23 mouse cellular contexts compared by ENCODE assay signal in the genomic region with DNA sequence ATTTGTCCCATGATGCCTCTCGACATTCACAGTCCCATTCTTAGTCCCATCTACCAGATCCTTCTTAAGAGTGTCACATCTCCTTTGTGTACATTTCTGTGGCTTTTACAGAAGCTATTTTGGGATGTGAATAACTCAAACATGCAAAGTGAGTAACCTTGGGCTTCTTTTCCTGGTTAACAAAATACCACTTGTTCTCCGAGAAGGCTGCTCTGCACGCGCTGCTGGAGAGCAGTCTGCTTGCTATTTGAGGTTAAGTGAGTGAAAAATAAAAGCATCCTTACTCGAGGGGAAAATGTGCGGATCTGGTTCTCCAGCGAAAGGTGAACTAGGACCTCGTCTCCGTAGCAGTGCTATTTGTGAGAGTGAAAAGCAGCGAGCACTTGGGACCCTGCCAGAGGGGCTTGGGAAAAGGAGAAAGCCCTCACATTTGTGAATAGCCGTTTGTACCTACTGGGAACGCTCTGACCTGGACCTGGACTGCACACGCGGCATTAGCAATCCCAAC. TPM values are rescaled to one million over a fixed set of nuclear protein-coding genes. Genes with fewer than 3 reads are reported as not detected.
A peak's percentile ranks its signal among the peaks of the same experiment; 100 is the strongest.
DNase-seq lines count a peak whose midpoint lies in the region; ATAC-seq and TF ChIP-seq lines count a peak whose summit lies in the region.
"Had no signal": no experiment of that assay in that cellular context is flagged by ENCODE, and none has a peak within 500 bp of the region (broad histone marks: within the 10 kb centered on the region; RNA-seq: fewer than 3 reads in every experiment).

No protein-coding gene starts in this region.

- H3K4me2 ChIP-seq in embryonic facial prominence, embryonic 13.5 days = no peak overlapping the region
- H3K4me2 ChIP-seq in hindbrain, postnatal 0 days (ENCODE audit: low read depth, low read length) = no peak overlapping the region
- no peak overlapping the region for H3K4me2 ChIP-seq in hindbrain, embryonic 11.5 days (replicated peaks; ENCODE audit: low read depth, low read length)
- H3K4me2 ChIP-seq in neural tube, embryonic 13.5 days = no peak overlapping the region
- no peak overlapping the region for H3K4me2 ChIP-seq in lung, postnatal 0 days (replicated peaks; ENCODE audit: low read depth, low read length)
- H3K4me2 ChIP-seq: kidney, embryonic 15.5 days; limb, embryonic 13.5 days; lung, embryonic 15.5 days; midbrain, embryonic 12.5 days had no signal

- no peak overlapping the region for H3K4me3 ChIP-seq in embryonic facial prominence, embryonic 13.5 days
- H3K4me3 ChIP-seq in embryonic facial prominence, embryonic 10.5 days = no peak overlapping the region
- no peak overlapping the region for H3K4me3 ChIP-seq in hindbrain, postnatal 0 days (ENCODE audit: low read length)
- no peak overlapping the region for H3K4me3 ChIP-seq in hindbrain, embryonic 11.5 days (ENCODE audit: low read depth, low read length)
- no peak overlapping the region for H3K4me3 ChIP-seq in neural tube, embryonic 13.5 days
- H3K4me3 ChIP-seq in lung, postnatal 0 days (ENCODE audit: low read depth, low read length) = no peak overlapping the region
- H3K4me3 ChIP-seq: gastrocnemius, adult 2 months; kidney, embryonic 15.5 days; limb, embryonic 13.5 days; lung, embryonic 15.5 days; midbrain, embryonic 12.5 days had no signal

- ATAC-seq in embryonic facial prominence, embryonic 13.5 days (ENCODE audit: insufficient number of reproducible peaks, insufficient read depth, low FRiP score, low TSS enrichment, low read depth) = no peak
- ATAC-seq in hindbrain, postnatal 0 days = no peak
- ATAC-seq in hindbrain, embryonic 11.5 days (ENCODE audit: low FRiP score) = no peak
- peak; percentile 50; the same call in 1 of the 2 replicates for ATAC-seq in neural tube, embryonic 13.5 days (ENCODE audit: low read depth)
- ATAC-seq in lung, postnatal 0 days = no peak
- ATAC-seq: inflammation-experienced regulatory T-cells, adult 6 months; Patski had no signal

- no peaks in the 10 kb centered on the region; the same call in 1 of the 2 replicates for H3K9me3 ChIP-seq in embryonic facial prominence, embryonic 13.5 days
- H3K9me3 ChIP-seq in embryonic facial prominence, embryonic 10.5 days = no peaks in the 10 kb centered on the region
- H3K9me3 ChIP-seq in hindbrain, postnatal 0 days (ENCODE audit: low read length) = no peaks in the 10 kb centered on the region
- H3K9me3 ChIP-seq in hindbrain, embryonic 11.5 days (ENCODE audit: control insufficient read depth, low read length) = no peaks in the 10 kb centered on the region
- H3K9me3 ChIP-seq in neural tube, embryonic 13.5 days = no peaks in the 10 kb centered on the region
- no peaks in the 10 kb centered on the region for H3K9me3 ChIP-seq in lung, postnatal 0 days (ENCODE audit: low read length)
- H3K9me3 ChIP-seq: kidney, embryonic 15.5 days; limb, embryonic 13.5 days; lung, embryonic 15.5 days; midbrain, embryonic 12.5 days had no signal

- no peak for DNase-seq in embryonic facial prominence, embryonic 10.5 days (ENCODE audit: low spot score)
- peak; percentile 44 for DNase-seq in hindbrain, postnatal 0 days (ENCODE audit: low spot score)
- DNase-seq in hindbrain, embryonic 11.5 days (ENCODE audit: low spot score) = no peak
- no peak for DNase-seq in neural tube, embryonic 10.5 days (ENCODE audit: extremely low spot score, low spot score)
- DNase-seq in lung, postnatal 0 days (ENCODE audit: low spot score) = no peak
- no peak for DNase-seq in layer of hippocampus, postnatal 10 days (ENCODE audit: low spot score in 2 of 2)
- DNase-seq: adrenal gland, adult 8-10 months; cerebellum, adult 11 months; cerebellum, postnatal 14 days; gastrocnemius, adult 2 months; heart, postnatal 36 days; retina, postnatal 1 day; thymus, postnatal 14 days had no signal

- TF ChIP-seq EP300 in lung, postnatal 0 days (IDR thresholded peaks at IDR 0.05) = no peak

- TF ChIP-seq CTCF in hindbrain, postnatal 0 days (IDR thresholded peaks at IDR 0.05; ENCODE audit: low read depth) = no peak
- TF ChIP-seq CTCF in lung, postnatal 0 days (IDR thresholded peaks at IDR 0.05) = no peak

- no peaks in the 10 kb centered on the region for H3K27me3 ChIP-seq in embryonic facial prominence, embryonic 13.5 days
- H3K27me3 ChIP-seq in embryonic facial prominence, embryonic 10.5 days (replicated peaks; ENCODE audit: low read depth, poor library complexity, severe bottlenecking) = no peaks in the 10 kb centered on the region
- no peaks in the 10 kb centered on the region for H3K27me3 ChIP-seq in hindbrain, postnatal 0 days (ENCODE audit: insufficient read depth, low read length)
- no peaks in the 10 kb centered on the region for H3K27me3 ChIP-seq in hindbrain, embryonic 11.5 days (ENCODE audit: control insufficient read depth, insufficient read depth, low read length)
- no peaks in the 10 kb centered on the region for H3K27me3 ChIP-seq in neural tube, embryonic 13.5 days
- no peaks in the 10 kb centered on the region for H3K27me3 ChIP-seq in lung, postnatal 0 days (replicated peaks; ENCODE audit: insufficient read depth, low read length)
- H3K27me3 ChIP-seq: kidney, embryonic 15.5 days; limb, embryonic 13.5 days; lung, embryonic 15.5 days; midbrain, embryonic 12.5 days; Patski had no signal

- H3K36me3 ChIP-seq in embryonic facial prominence, embryonic 13.5 days = peaks cover 73% of the 10 kb centered on the region
- H3K36me3 ChIP-seq in embryonic facial prominence, embryonic 10.5 days (replicated peaks) = peaks cover 84% of the 10 kb centered on the region
- H3K36me3 ChIP-seq in hindbrain, postnatal 0 days (ENCODE audit: insufficient read depth, low read length) = peaks cover 25% of the 10 kb centered on the region
- peaks cover 10% of the 10 kb centered on the region; the same call in 1 of the 2 replicates for H3K36me3 ChIP-seq in hindbrain, embryonic 11.5 days (ENCODE audit: control insufficient read depth, insufficient read depth, low read length)
- H3K36me3 ChIP-seq in neural tube, embryonic 13.5 days = peaks cover 63% of the 10 kb centered on the region
- H3K36me3 ChIP-seq in lung, postnatal 0 days (ENCODE audit: insufficient read depth, low read length) = peaks cover 14% of the 10 kb centered on the region; the same call in 1 of the 2 replicates

- H3K4me1 ChIP-seq in embryonic facial prominence, embryonic 13.5 days = no peaks in the 10 kb centered on the region
- no peaks in the 10 kb centered on the region for H3K4me1 ChIP-seq in embryonic facial prominence, embryonic 10.5 days
- H3K4me1 ChIP-seq in hindbrain, postnatal 0 days (ENCODE audit: insufficient read depth, low read length) = no peaks in the 10 kb centered on the region
- H3K4me1 ChIP-seq in hindbrain, embryonic 11.5 days (replicated peaks; ENCODE audit: control insufficient read depth, insufficient read depth, low read length) = no peaks in the 10 kb centered on the region
- H3K4me1 ChIP-seq in neural tube, embryonic 13.5 days (replicated peaks) = no peaks in the 10 kb centered on the region
- no peaks in the 10 kb centered on the region for H3K4me1 ChIP-seq in lung, postnatal 0 days (ENCODE audit: insufficient read depth, low read depth, low read length)
- H3K4me1 ChIP-seq: kidney, embryonic 15.5 days; limb, embryonic 13.5 days; lung, embryonic 15.5 days; midbrain, embryonic 12.5 days had no signal

- 0 out of 2 replicates have a peak overlapping the region, but pooled peaks have one; percentile 16 for H3K27ac ChIP-seq in embryonic facial prominence, embryonic 13.5 days
- no peak overlapping the region for H3K27ac ChIP-seq in embryonic facial prominence, embryonic 10.5 days (replicated peaks)
- no peak overlapping the region for H3K27ac ChIP-seq in hindbrain, postnatal 0 days
- H3K27ac ChIP-seq in hindbrain, embryonic 11.5 days (ENCODE audit: low read depth, low read length) = no peak overlapping the region
- H3K27ac ChIP-seq in neural tube, embryonic 13.5 days (replicated peaks) = no peak overlapping the region
- no peak overlapping the region for H3K27ac ChIP-seq in lung, postnatal 0 days (ENCODE audit: low read length)
- H3K27ac ChIP-seq: gastrocnemius, adult 2 months; kidney, embryonic 15.5 days; limb, embryonic 13.5 days; liver, embryonic 14.5 days; lung, embryonic 15.5 days; macrophage; midbrain, embryonic 12.5 days had no signal

- no peak overlapping the region for H3K9ac ChIP-seq in embryonic facial prominence, embryonic 13.5 days
- H3K9ac ChIP-seq in hindbrain, postnatal 0 days (replicated peaks; ENCODE audit: low read length) = no peak overlapping the region
- no peak overlapping the region for H3K9ac ChIP-seq in hindbrain, embryonic 11.5 days (ENCODE audit: low read depth, low read length)
- H3K9ac ChIP-seq in neural tube, embryonic 13.5 days = no peak overlapping the region
- H3K9ac ChIP-seq in lung, postnatal 0 days (replicated peaks; ENCODE audit: low read depth) = no peak overlapping the region
- H3K9ac ChIP-seq: kidney, embryonic 15.5 days; limb, embryonic 13.5 days; liver, embryonic 14.5 days; lung, embryonic 15.5 days; midbrain, embryonic 12.5 days had no signal

- WGBS in embryonic facial prominence, embryonic 13.5 days = 86% methylated on average over 14 of the region's 14 CpGs
- WGBS in embryonic facial prominence, embryonic 10.5 days = 91% methylated on average over 14 of the region's 14 CpGs
- WGBS in hindbrain, postnatal 0 days = 77% methylated on average over 14 of the region's 14 CpGs
- 93% methylated on average over 14 of the region's 14 CpGs for WGBS in hindbrain, embryonic 11.5 days
- WGBS in neural tube, embryonic 13.5 days = 81% methylated on average over 14 of the region's 14 CpGs
- WGBS in lung, postnatal 0 days = 79% methylated on average over 14 of the region's 14 CpGs

RNA-seq across cellular contexts. Expression of a gene that starts 10.1 kb away (rescaled TPM):
- polyA plus RNA-seq in embryonic facial prominence, embryonic 13.5 days (2015; fragmentation: Nextera tagmentation; extraction: Ambion mirVana) = 63.1 and 66.2 TPM in 2 replicates
- 96.8 and 99.5 TPM in 2 replicates for polyA plus RNA-seq in embryonic facial prominence, embryonic 10.5 days (2016; fragmentation: Nextera tagmentation; extraction: Ambion mirVana)
- total RNA-seq in hindbrain, postnatal 0 days (2014; rRNA removed) = 44.3 and 51.1 TPM in 2 replicates
- polyA plus RNA-seq in hindbrain, postnatal 0 days (2015; fragmentation: Nextera tagmentation; extraction: Ambion mirVana) = 47.1 and 47.7 TPM in 2 replicates
- 65.5 and 66.6 TPM in 2 replicates for polyA plus RNA-seq in hindbrain, embryonic 11.5 days (2014; fragmentation: Nextera tagmentation; extraction: Ambion mirVana)
- 43.2 and 45.4 TPM in 2 replicates for polyA plus RNA-seq in neural tube, embryonic 13.5 days (2015; fragmentation: Nextera tagmentation; extraction: Ambion mirVana)
- 27.7 and 28.0 TPM in 2 replicates for polyA plus RNA-seq in lung, postnatal 0 days (2015; fragmentation: Nextera tagmentation; extraction: Ambion mirVana)
- total RNA-seq in layer of hippocampus, postnatal 10 days (2021) = 10 to 100 TPM; 22.7 to 23.5 TPM

RNA-seq across cellular contexts. Expression of a gene that starts 57.7 kb away (rescaled TPM):
- polyA plus RNA-seq in embryonic facial prominence, embryonic 13.5 days (2015; fragmentation: Nextera tagmentation; extraction: Ambion mirVana) = 148 TPM in 2 replicates
- 98.8 and 111 TPM in 2 replicates for polyA plus RNA-seq in embryonic facial prominence, embryonic 10.5 days (2016; fragmentation: Nextera tagmentation; extraction: Ambion mirVana)
- total RNA-seq in hindbrain, postnatal 0 days (2014; rRNA removed) = 85.4 and 88.5 TPM in 2 replicates
- polyA plus RNA-seq in hindbrain, postnatal 0 days (2015; fragmentation: Nextera tagmentation; extraction: Ambion mirVana) = 49.4 and 53.2 TPM in 2 replicates
- 58.5 and 59.3 TPM in 2 replicates for polyA plus RNA-seq in hindbrain, embryonic 11.5 days (2014; fragmentation: Nextera tagmentation; extraction: Ambion mirVana)
- 60.6 and 65.2 TPM in 2 replicates for polyA plus RNA-seq in neural tube, embryonic 13.5 days (2015; fragmentation: Nextera tagmentation; extraction: Ambion mirVana)
- 104 and 108 TPM in 2 replicates for polyA plus RNA-seq in lung, postnatal 0 days (2015; fragmentation: Nextera tagmentation; extraction: Ambion mirVana)
- total RNA-seq in layer of hippocampus, postnatal 10 days (2021) = 10 to 100 TPM; 41.3 to 43.7 TPM
